Mouse (Mus musculus) layer of hippocampus, postnatal 25 days (tissue): Measurements from ENCODE around the gene Tgfbrap1. TPM values are rescaled to one million over a fixed set of nuclear protein-coding genes. Genes with fewer than 3 reads are reported as not detected.
"Not testable (repeated sequence)": the region's sequence is repeated elsewhere in the genome, so short reads cannot be mapped to it uniquely, and the experiment has no call there.

ENCODE experiments used
- DNase-seq, 2 experiments: peaks; one replicate each; pipeline ENCODE4 v3.0.0; 2022; ENCODE audit warnings: mixed read lengths in 2 of 2, low spot score in 1 of 2; ENCODE audit errors: extremely low spot score in 1 of 2
- total RNA-seq, 2 experiments: library from RNA; stranded (reverse); gene quantifications; 2 replicates each; pipeline ENCODE4 v1.2.3; 2021

Tgfbrap1 gene
- 10 to 100 TPM; 39.8 to 42.4 TPM for total RNA-seq

GRCm38 (mm10) chr1:43098031-43098984 is at the start of gene Tgfbrap1, which contains the start of gene AI597479:
Tgfbrap1 (minus strand) TSS chr1:43098637.
AI597479 (plus strand) TSS chr1:43098710.
- DNase-seq = peak; percentile 87 to 97

GRCm38 (mm10) chr1:43147474-43147873 is 49.0 kb upstream of the Tgfbrap1 start:
- DNase-seq = no peak

GRCm38 (mm10) chr1:43145388-43145787 is 47.0 kb upstream of the Tgfbrap1 start:
- no peak for DNase-seq

GRCm38 (mm10) chr1:43144338-43144906 is 46.0 kb upstream of the Tgfbrap1 start:
- no peak for DNase-seq

GRCm38 (mm10) chr1:43143791-43144190 is 45.4 kb upstream of the Tgfbrap1 start:
- DNase-seq = no peak

- DNase-seq = no peak
These were observed 44.8 kb upstream of the Tgfbrap1 start for GRCm38 (mm10) chr1:43143284-43143683.

GRCm38 (mm10) chr1:43142849-43143248 is 44.4 kb upstream of the Tgfbrap1 start:
- no peak for DNase-seq

- no peak for DNase-seq
These were observed 43.1 kb upstream of the Tgfbrap1 start for GRCm38 (mm10) chr1:43141555-43141961.

GRCm38 (mm10) chr1:43139587-43140266 is 41.3 kb upstream of the Tgfbrap1 start:
- peak; percentile 73 to 93 for DNase-seq

GRCm38 (mm10) chr1:43138268-43138812 is 39.9 kb upstream of the Tgfbrap1 start:
- DNase-seq = no peak

- DNase-seq = no peak
These were observed 38.9 kb upstream of the Tgfbrap1 start for GRCm38 (mm10) chr1:43137334-43137733.

GRCm38 (mm10) chr1:43136488-43137029 is 38.1 kb upstream of the Tgfbrap1 start:
- DNase-seq = not testable (repeated sequence)

- DNase-seq = no peak
These were observed 33.2 kb upstream of the Tgfbrap1 start for GRCm38 (mm10) chr1:43131591-43131990.

GRCm38 (mm10) chr1:43130219-43130981 is 32.0 kb upstream of the Tgfbrap1 start:
- DNase-seq = no peak

GRCm38 (mm10) chr1:43127820-43128610 is 29.6 kb upstream of the Tgfbrap1 start:
- no peak for DNase-seq

- no peak for DNase-seq
These were observed 28.8 kb upstream of the Tgfbrap1 start for GRCm38 (mm10) chr1:43127196-43127595.

GRCm38 (mm10) chr1:43124726-43125125 is 26.3 kb upstream of the Tgfbrap1 start:
- no peak for DNase-seq

GRCm38 (mm10) chr1:43122616-43123015 is 24.2 kb upstream of the Tgfbrap1 start:
- DNase-seq = no peak

GRCm38 (mm10) chr1:43120950-43121349 is 22.5 kb upstream of the Tgfbrap1 start:
- DNase-seq = no peak
